Mouse (Mus musculus): ENCODE results near the gene Tbc1d8. TPM values are rescaled to one million over a fixed set of nuclear protein-coding genes. Genes with fewer than 3 reads are reported as not detected.

Gene Tbc1d8
- polyA plus RNA-seq, 2 experiments from 2014 or later: 0.41 to 1.4 TPM

GRCm38 (mm10) chr1:39445303-39446050 is 33.1 kb downstream of the Tbc1d8 start:
- no peak for ATAC-seq

DNA sequence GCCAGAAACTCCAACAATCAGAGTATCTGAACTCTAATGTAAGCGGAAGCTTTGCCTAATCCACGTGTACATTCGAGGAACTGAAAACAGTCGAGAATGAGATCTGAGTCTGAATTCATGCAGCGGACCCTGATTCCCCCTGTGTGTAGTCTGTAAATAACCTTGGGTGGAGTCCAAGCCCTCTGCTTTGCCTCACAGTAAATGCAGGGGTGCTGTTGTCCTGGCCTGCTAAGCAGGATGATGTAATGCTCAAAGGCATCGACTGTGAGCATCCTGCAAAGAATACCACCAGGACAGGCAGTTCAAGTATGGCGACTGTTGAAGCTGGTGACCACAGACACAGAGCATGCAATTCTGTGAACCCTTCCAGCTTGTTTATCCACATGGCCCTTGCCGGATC is 34.8 kb downstream of the Tbc1d8 start:
- ATAC-seq: no peak

- ATAC-seq: no peak
Observed at GRCm38 (mm10) chr1:39441686-39442085, 36.9 kb downstream of the Tbc1d8 start.

GRCm38 (mm10) chr1:39439661-39440548 is 38.6 kb downstream of the Tbc1d8 start:
- ATAC-seq: no peak

DNA sequence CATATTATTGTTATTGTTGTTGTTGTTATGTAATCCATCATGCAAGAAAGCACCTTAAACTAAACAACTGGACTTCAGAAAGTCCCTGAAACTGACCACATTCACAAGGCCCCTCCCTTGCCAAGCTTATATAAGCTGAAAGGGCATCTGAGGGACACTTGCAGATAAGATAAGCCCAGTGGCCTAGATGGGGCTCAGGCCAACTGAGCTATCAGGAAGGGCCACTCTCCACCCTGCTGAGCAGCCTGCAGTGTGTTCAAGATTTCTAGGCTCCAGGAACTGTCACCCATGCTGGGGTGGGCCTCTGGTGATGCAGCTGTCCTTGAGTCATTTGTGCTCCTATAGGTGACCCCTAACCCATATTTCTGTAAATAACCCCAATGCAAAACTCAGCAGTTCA is 39.9 kb downstream of the Tbc1d8 start:
- no peak for ATAC-seq

DNA sequence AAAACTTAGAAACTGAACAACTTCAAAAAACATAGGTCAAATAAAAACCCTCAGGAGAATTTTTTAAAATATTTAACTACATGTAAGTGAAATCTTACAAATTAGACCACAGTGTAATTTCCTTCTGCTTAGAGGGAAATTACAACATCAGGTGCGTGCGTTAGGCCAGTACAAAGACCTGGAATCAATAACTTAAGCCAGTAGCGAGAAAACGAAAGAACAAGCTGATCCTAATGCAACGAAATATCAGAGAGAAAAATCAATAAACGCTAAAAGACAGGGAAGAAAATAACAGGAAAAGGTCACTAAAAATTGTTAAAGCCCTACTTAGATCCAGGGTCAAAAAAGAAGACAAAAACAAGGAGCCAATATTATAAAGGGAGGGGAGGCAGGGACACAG is 44.3 kb downstream of the Tbc1d8 start:
- no peak for ATAC-seq

- no peak for ATAC-seq
Observed at GRCm38 (mm10) chr1:39430020-39430419, 48.5 kb downstream of the Tbc1d8 start.

DNA sequence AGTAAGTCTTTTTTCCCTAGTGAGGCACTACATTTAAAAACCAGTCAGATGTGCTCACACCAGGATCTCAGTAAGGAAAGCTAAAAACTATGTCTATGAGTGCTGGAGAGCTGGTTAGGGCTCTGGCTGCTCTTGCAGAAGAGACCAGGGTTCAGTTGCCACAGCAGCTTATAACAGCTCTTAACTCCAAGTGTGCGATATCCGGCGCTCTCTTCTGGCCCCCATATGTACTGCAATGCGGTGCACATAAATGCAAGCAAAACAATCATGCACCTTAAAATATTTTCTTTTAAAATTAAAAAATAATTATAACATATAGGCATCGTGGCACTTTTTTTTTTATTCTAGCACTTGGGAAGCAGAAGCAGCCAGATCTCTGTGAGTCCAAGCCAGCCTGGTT is 49.5 kb downstream of the Tbc1d8 start:
- no peak for ATAC-seq

- no peak for ATAC-seq
Observed at GRCm38 (mm10) chr1:39428280-39428679, 50.3 kb downstream of the Tbc1d8 start.

GRCm38 (mm10) chr1:39425497-39425896 is 53.1 kb downstream of the Tbc1d8 start:
- ATAC-seq: no peak

DNA sequence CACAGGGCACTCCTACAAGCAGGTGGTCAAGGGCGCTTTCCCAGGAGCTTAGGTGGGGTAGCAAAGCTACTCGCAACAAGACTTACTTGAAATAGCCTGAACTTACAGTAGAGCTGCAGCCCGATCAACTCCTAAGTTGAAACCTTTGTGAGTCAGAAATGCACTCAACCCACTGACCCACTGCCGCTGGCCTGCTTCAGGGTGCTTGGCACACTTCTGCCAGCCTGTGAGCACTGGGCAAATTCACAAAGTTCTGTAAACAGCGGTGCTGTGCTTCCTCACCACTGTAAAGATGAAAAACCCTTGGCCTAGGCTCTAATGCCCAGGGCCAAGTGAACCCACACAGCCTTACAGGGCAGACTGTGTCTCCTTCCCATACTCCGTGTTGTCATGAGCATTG is 57.6 kb downstream of the Tbc1d8 start:
- ATAC-seq: no peak

- no peak for ATAC-seq
Observed at GRCm38 (mm10) chr1:39418852-39419251, 59.7 kb downstream of the Tbc1d8 start.

DNA sequence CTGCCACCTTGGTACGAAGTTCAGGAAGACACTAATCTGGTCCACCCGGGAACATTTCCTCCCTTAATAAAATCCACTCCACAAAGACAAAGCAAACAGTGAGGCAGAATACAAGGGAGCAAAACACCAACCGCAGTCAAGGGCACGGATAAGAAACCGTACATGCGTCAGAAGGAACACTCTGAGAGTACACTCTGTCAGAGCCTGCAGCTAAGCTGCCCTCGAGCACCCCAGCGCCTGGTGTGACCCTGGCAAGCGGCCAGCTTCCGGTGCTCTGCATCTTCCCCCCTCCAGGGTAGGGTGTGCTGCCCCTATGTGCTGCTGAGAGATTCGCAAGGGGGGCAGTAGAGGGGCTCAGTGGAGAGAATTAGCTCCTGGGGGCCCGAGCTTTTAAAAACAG is 60.7 kb downstream of the Tbc1d8 start:
- no peak for ATAC-seq

DNA sequence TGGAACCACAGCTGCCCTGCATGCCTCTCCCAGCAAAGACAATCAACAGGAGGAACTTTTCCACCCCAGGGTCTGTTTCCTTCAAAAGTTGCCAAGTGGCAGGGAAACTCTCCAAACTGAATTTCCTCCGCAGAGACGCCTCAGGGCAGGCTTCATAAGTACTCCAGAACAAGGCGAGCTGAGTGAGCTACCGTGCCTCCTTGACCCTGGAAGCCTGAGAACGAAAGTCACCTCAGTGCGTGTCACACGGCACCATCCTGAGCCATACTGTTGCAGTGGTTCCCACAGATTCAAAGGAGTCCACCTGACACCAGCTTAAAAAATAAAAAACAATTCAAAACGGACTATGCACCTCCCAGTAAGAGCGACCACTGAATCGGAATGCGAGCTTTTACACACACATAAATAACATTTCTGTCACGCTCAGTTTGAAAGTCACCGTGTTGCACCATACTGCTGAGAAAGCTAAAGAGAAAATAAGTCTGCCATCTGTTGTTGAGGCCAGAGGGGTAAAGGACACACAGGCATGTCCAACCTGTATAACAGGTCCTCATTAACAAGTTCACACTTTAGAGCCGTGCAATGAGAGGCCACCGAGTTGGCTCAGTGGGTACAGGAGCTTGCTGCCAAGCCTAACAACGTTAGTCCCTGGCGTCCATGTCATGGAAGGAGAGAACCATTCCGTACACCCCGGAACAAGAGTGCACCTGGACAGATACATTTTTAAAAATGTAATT is 68.3 kb downstream of the Tbc1d8 start:
- no peak for ATAC-seq

- no peak for ATAC-seq
Observed at GRCm38 (mm10) chr1:39408668-39409067, 69.9 kb downstream of the Tbc1d8 start.

- ATAC-seq: no peak
Observed at GRCm38 (mm10) chr1:39408123-39408522, 70.4 kb downstream of the Tbc1d8 start.

- no peak for ATAC-seq
Observed at GRCm38 (mm10) chr1:39407108-39407507, 71.4 kb downstream of the Tbc1d8 start.

DNA sequence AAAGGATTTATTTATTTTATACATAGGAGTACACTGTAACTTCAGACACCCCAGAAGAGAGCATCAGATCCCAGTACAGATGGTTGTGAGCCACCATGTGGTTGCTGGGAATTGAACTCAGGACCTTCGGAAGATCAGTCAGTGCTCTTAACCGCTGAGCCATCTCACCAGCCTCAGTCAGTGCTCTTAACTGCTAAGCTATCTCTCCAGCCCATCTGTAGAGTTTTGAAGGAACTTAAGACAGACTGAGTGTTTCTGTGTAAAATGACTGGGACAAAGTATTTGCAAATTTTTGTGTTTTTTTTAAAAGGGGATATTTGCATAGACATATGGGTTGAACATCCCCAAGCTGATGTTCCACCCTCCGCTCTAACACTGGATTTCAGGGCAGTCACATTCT is 78.4 kb downstream of the Tbc1d8 start:
- no peak for ATAC-seq

GRCm38 (mm10) chr1:39399228-39399627 is 79.3 kb downstream of the Tbc1d8 start:
- ATAC-seq: no peak

GRCm38 (mm10) chr1:39398284-39398683 is 80.3 kb downstream of the Tbc1d8 start:
- no peak for ATAC-seq

DNA sequence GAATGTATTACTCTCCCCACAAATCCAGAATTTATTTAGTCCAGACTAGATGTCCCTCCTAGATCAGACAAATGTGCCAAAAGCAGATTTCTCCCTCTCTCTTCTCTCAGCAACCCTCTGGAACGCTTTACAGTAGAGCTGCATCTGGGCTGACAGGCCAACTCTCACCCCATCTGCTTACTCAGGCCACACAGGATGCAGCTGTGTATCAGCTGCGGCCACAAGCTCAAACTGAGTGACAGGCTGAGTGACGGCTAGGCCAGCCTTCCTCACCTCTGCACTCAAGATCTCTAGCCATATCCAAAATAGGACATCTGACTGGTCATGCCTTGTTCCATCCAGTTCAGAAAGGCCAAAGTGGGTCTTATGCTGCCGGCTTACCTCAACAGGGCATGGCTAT is 82.2 kb downstream of the Tbc1d8 start:
- ATAC-seq: no peak

GRCm38 (mm10) chr1:39394650-39395049 is 83.9 kb downstream of the Tbc1d8 start:
- no peak for ATAC-seq

- no peak for ATAC-seq
Observed at GRCm38 (mm10) chr1:39394096-39394495, 84.5 kb downstream of the Tbc1d8 start.
